Mouse (Mus musculus) ES-Bruce4 (cell line): ENCODE measurements at regions not wholly inside any gene's neighbourhood (a gene's known extent, or its start where the extent isn't known, plus 50 kb on each side); places are given as distances from the start of the nearest gene placed in this dataset.

Experiments
- EP300 ChIP-seq: IDR thresholded peaks from 2 replicates; pipeline ENCODE4 v1.6.1; 2011; ENCODE audit warnings: low read depth, low read length; ENCODE audit not compliant: insufficient read depth
- POLR2A ChIP-seq: IDR thresholded peaks from one replicate; pipeline ENCODE4 v1.8.1; 2011; ENCODE audit warnings: low read length; ENCODE audit not compliant: insufficient read depth

GRCm38 (mm10) chr15:96031085-96031780 is 240.6 kb downstream of the Ano6 start:
- TF ChIP-seq POLR2A (no peak), EP300 (no peak)
